Mouse (Mus musculus) liver, embryonic 14.5 days (tissue): ENCODE results near the gene Zp1. TPM values are rescaled to one million over a fixed set of nuclear protein-coding genes. Genes with fewer than 3 reads are reported as not detected.

Experiments used
- ATAC-seq: fragments of 200-750 bp; cut with Nextera tagmentation; 2 replicates; pipeline ENCODE4 v1.8.0; 2017; ENCODE audit warnings: moderate number of reproducible peaks, mild to moderate bottlenecking, moderate library complexity; ENCODE audit not compliant: insufficient read depth
- DNase-seq, 3 experiments: peaks; one replicate each; pipeline ENCODE4 v3.0.0-alpha.2; 2012 to 2013; ENCODE audit warnings: low read depth in 3 of 3, low spot score in 3 of 3
- H3K27ac ChIP-seq: fragments of 300-500 bp; sonication (generic); 2 replicates; pipeline ENCODE4 v1.5.1; 2014; ENCODE audit warnings: moderate library complexity, mild to moderate bottlenecking, control low read depth, inconsistent platforms
- H3K27me3 ChIP-seq: fragments of 300-500 bp; sonication (generic); 2 replicates; pipeline ENCODE4 v1.6.1; 2014; ENCODE audit warnings: mild to moderate bottlenecking, low read length, moderate library complexity; ENCODE audit not compliant: control insufficient read depth, insufficient read depth
- H3K36me3 ChIP-seq: fragments of 300-500 bp; sonication (generic); replicated peaks from 2 replicates; pipeline ENCODE4 v1.6.1; 2014; ENCODE audit warnings: low read depth; ENCODE audit not compliant: control insufficient read depth, insufficient read depth
- H3K4me1 ChIP-seq, 2 experiments: fragments of 200-500 bp in 1 of 2; fragments of 300-500 bp in 1 of 2; sonication (generic) in 1 of 2; replicated peaks; 2 replicates each; pipeline ENCODE4 v1.6.1; 2012 to 2014; ENCODE audit warnings: antibody characterized with exemption in 1 of 2, inconsistent platforms in 1 of 2, low read length in 1 of 2; ENCODE audit not compliant: control insufficient read depth in 2 of 2, insufficient read depth in 2 of 2
- H3K4me2 ChIP-seq: fragments of 300-500 bp; sonication (generic); 2 replicates; pipeline ENCODE4 v1.6.1; 2014; ENCODE audit warnings: low read depth, mild to moderate bottlenecking, control low read depth, moderate library complexity
- H3K4me3 ChIP-seq, 2 experiments: fragments of 200-500 bp in 1 of 2; fragments of 300-500 bp in 1 of 2; sonication (generic) in 1 of 2; 2 replicates each; pipeline ENCODE4 v1.5.1; 2012 to 2014; ENCODE audit warnings: low read depth in 2 of 2, low read length in 2 of 2, mild to moderate bottlenecking in 2 of 2, control low read depth in 1 of 2, inconsistent platforms in 1 of 2, moderate library complexity in 1 of 2; ENCODE audit not compliant: insufficient read depth in 1 of 2
- H3K9ac ChIP-seq: fragments of 300-500 bp; sonication (generic); replicated peaks from 2 replicates; pipeline ENCODE4 v1.6.1; 2014; ENCODE audit warnings: mild to moderate bottlenecking, control low read depth, moderate library complexity
- H3K9me3 ChIP-seq: fragments of 300-500 bp; sonication (generic); 2 replicates; pipeline ENCODE4 v1.6.1; 2016; ENCODE audit warnings: low read length, mixed read lengths; ENCODE audit not compliant: control insufficient read depth
- CTCF ChIP-seq: IDR thresholded peaks from 2 replicates; pipeline ENCODE4 v1.5.1; 2016; ENCODE audit warnings: antibody characterized with exemption, low read depth, control low read depth
- EP300 ChIP-seq: IDR thresholded peaks from 2 replicates; pipeline ENCODE4 v1.6.1; 2016; ENCODE audit warnings: antibody characterized with exemption, low read depth
- WGBS: fragments of 180-500 bp; shearing (Covaris S2); extraction: QIAGEN DNeasy Blood & Tissue Kit; methylation state at CpG from one replicate; pipeline ENCODE4 v1.1.7; 2014; ENCODE audit not compliant: insufficient replicate concordance; 5-methylcytosine and 5-hydroxymethylcytosine counted together
- polyA plus RNA-seq, 2 experiments: library from polyadenylated mRNA; depleted of rRNA in 1 of 2; stranded (reverse) in 1 of 2; unstranded in 1 of 2; fragments of >200 nt; fragmentation: Nextera tagmentation in 1 of 2; extraction: Ambion mirVana in 1 of 2; gene quantifications; 2 replicates each; pipeline versions ENCODE4 v1.2.1 to v1.2.3; 2012 to 2014

The Zp1 gene
- polyA plus RNA-seq, 2 experiments = not detected

GRCm38 (mm10) chr19:10926123-10926621, 5.7 kb upstream of the Zp1 start:
- TF ChIP-seq EP300 = no peak
- no peak for TF ChIP-seq CTCF
- WGBS = 58% methylated on average over 6 of the region's 6 CpGs
- no peak for ATAC-seq
- H3K4me3 ChIP-seq = no peak overlapping the region
- H3K4me2 ChIP-seq = no peak overlapping the region
- H3K9me3 ChIP-seq = no peaks in the 10 kb centered on the region
- DNase-seq = no peak
- no peaks in the 10 kb centered on the region for H3K36me3 ChIP-seq
- no peak overlapping the region for H3K27ac ChIP-seq
- no peak overlapping the region for H3K9ac ChIP-seq
- H3K27me3 ChIP-seq = no peaks in the 10 kb centered on the region
- H3K4me1 ChIP-seq = no peaks in the 10 kb centered on the region

- no peaks in the 10 kb centered on the region for H3K27me3 ChIP-seq
- no peaks in the 10 kb centered on the region for H3K36me3 ChIP-seq
- TF ChIP-seq CTCF (no peak), EP300 (no peak)
- no peak for ATAC-seq
- no peak overlapping the region for H3K9ac ChIP-seq
- no peaks in the 10 kb centered on the region for H3K4me1 ChIP-seq
- H3K4me2 ChIP-seq = no peak overlapping the region
- H3K9me3 ChIP-seq = no peaks in the 10 kb centered on the region
- no peak overlapping the region for H3K4me3 ChIP-seq
- H3K27ac ChIP-seq = no peak overlapping the region
- DNase-seq = no peak
- 40% methylated on average over 4 of the region's 4 CpGs for WGBS
Measured at GRCm38 (mm10) chr19:10924220-10924619, 3.8 kb upstream of the Zp1 start.

- TF ChIP-seq EP300 = no peak
- TF ChIP-seq CTCF = no peak
- 0 out of 4 replicates have a peak, but pooled peaks cover 0 to 3% of the 10 kb centered on the region in 2 experiments for H3K4me1 ChIP-seq
- no peak overlapping the region for H3K4me2 ChIP-seq
- ATAC-seq = no peak
- 58% methylated on average over 3 of the region's 3 CpGs for WGBS
- no peaks in the 10 kb centered on the region for H3K36me3 ChIP-seq
- no peak for DNase-seq
- no peak overlapping the region for H3K27ac ChIP-seq
- H3K27me3 ChIP-seq = no peaks in the 10 kb centered on the region
- no peak overlapping the region for H3K9ac ChIP-seq
- no peaks in the 10 kb centered on the region for H3K9me3 ChIP-seq
- no peak overlapping the region for H3K4me3 ChIP-seq
Measured at GRCm38 (mm10) chr19:10921058-10921457, 626 bp upstream of the Zp1 start.

GRCm38 (mm10) chr19:10918321-10918991, 2.0 kb downstream of the Zp1 start:
- no peak for ATAC-seq
- H3K4me2 ChIP-seq = no peak overlapping the region
- no peaks in the 10 kb centered on the region for H3K36me3 ChIP-seq
- no peak for DNase-seq
- H3K4me1 ChIP-seq = 0 out of 4 replicates have a peak, but pooled peaks cover 0 to 3% of the 10 kb centered on the region in 2 experiments
- H3K9ac ChIP-seq = no peak overlapping the region
- WGBS = 67% methylated on average over 10 of the region's 10 CpGs
- H3K9me3 ChIP-seq = no peaks in the 10 kb centered on the region
- no peak overlapping the region for H3K27ac ChIP-seq
- TF ChIP-seq EP300 = no peak
- TF ChIP-seq CTCF = no peak
- no peak overlapping the region for H3K4me3 ChIP-seq
- no peaks in the 10 kb centered on the region for H3K27me3 ChIP-seq

- no peaks in the 10 kb centered on the region for H3K27me3 ChIP-seq
- WGBS = 31% methylated on average over 5 of the region's 5 CpGs
- TF ChIP-seq EP300 = no peak
- TF ChIP-seq CTCF = no peak
- ATAC-seq = no peak
- no peak overlapping the region for H3K4me3 ChIP-seq
- no peaks in the 10 kb centered on the region for H3K9me3 ChIP-seq
- no peak overlapping the region for H3K27ac ChIP-seq
- no peak overlapping the region for H3K9ac ChIP-seq
- DNase-seq = no peak
- H3K4me2 ChIP-seq = no peak overlapping the region
- no peaks in the 10 kb centered on the region for H3K36me3 ChIP-seq
- 0 out of 4 replicates have a peak, but pooled peaks cover 0 to 3% of the 10 kb centered on the region in 2 experiments for H3K4me1 ChIP-seq
Measured at GRCm38 (mm10) chr19:10916506-10916905, 3.9 kb downstream of the Zp1 start.
